Mouse (Mus musculus): ENCODE measurements at regions not wholly inside any gene's neighbourhood (a gene's known extent, or its start where the extent isn't known, plus 50 kb on each side); places are given as distances from the start of the nearest gene placed in this dataset.

DNA sequence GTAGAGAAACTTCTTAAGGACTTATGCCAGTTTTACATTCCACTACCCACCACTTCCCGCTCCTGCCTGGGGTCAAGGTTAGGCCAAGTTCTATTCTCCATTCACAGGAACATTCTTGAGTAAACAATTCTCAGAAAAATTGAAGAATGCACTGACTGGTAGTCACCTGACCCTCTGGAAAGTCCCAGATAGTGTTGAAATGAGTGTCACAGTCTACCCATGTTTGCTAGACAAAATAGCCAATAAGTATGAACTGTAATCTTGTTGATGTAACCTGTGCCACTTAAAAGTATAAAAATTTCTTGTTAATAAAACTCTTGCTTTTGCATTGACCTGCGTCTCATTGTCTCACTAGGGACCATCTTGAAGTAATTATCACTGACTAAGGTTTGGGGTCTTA is 1487.9 kb downstream of the Tbl1xr1 start:
- TF ChIP-seq FLI1 (IDR thresholded peaks at IDR 0.05; ENCODE audit: low read length) (no peak), GATA1 (IDR thresholded peaks at IDR 0.05; ENCODE audit: borderline replicate concordance, low read length) (no peak)
- no peaks in the 10 kb centered on the region for H3K27me3 ChIP-seq (replicated peaks)

DNA sequence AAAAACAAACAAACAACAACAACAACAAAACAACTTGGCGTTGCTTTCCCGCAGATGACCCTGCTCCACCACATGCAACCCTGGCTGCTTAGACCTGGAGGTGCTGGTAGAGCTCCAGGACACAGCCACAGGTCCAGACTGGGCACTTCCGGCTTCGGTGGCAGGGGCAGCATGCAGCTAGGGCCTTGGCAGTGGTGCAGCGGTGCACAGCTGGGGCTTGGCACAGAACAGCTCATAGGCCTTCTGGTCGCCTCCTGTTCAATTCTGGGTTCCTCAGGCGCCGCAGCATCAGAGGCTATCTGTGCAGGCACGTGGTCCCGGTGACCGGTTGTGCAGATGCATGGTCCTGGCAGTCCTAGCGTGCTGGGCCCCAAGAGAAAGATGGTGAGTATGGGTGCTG is 1492.4 kb downstream of the Tbl1xr1 start:
- TF ChIP-seq FLI1 (IDR thresholded peaks at IDR 0.05; ENCODE audit: low read length) (no peak), GATA1 (IDR thresholded peaks at IDR 0.05; ENCODE audit: borderline replicate concordance, low read length) (no peak)
- Histone ChIP-seq H3K4me1 (no peaks in the 10 kb centered on the region), H3K36me3 (replicated peaks; ENCODE audit: low read length) (no peaks in the 10 kb centered on the region), H3K4me3 (replicated peaks) (peak overlapping the region; percentile 60), H3K27me3 (replicated peaks) (no peaks in the 10 kb centered on the region), H3K9me3 (peaks cover 32% of the 10 kb centered on the region)

More for the DNA sequence above, 1487.9 kb downstream of the Tbl1xr1 start:
- Histone ChIP-seq H3K4me3 (replicated peaks) (no peak overlapping the region), H3K4me1 (no peaks in the 10 kb centered on the region), H3K9me3 (peaks cover 19% of the 10 kb centered on the region), H3K36me3 (replicated peaks; ENCODE audit: low read length) (no peaks in the 10 kb centered on the region)

DNA sequence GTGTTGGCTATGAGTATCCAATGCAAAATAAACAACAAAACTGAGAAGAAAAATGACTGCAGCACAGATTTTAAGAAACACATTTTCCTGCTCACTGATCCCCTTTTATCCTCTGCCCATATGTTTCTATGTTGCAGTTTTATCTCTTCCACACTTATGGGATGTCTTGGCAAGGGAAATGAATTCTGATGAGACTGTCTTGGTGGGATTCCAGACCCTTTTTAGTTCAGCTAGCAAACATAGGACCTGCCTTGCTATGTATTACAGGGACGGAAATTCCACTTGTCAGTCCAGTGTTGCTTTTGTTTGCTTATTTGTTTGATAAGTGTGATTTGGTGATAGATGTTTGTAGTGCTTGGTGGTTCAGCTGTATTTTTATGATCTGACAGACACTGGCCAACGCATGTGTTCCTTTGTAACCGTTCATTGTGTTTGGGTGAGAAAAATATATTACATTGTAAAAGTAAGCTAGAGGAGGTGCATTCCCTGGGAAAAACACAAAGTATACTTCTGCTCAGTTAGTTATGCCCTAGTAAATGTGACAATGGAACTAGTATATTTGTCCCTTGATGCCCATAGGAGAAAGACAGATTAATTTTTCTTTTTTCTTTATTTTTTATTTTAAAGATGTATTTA is 1516.2 kb downstream of the Tbl1xr1 start:
- Histone ChIP-seq H3K4me1 (no peaks in the 10 kb centered on the region), H3K9me3 (no peaks in the 10 kb centered on the region), H3K4me3 (replicated peaks) (no peak overlapping the region), H3K27me3 (replicated peaks) (no peaks in the 10 kb centered on the region), H3K36me3 (replicated peaks; ENCODE audit: low read length) (no peaks in the 10 kb centered on the region)
- TF ChIP-seq GATA1 (IDR thresholded peaks at IDR 0.05; ENCODE audit: borderline replicate concordance, low read length): no peak
- no peak for TF ChIP-seq FLI1 (IDR thresholded peaks at IDR 0.05; ENCODE audit: low read length)

DNA sequence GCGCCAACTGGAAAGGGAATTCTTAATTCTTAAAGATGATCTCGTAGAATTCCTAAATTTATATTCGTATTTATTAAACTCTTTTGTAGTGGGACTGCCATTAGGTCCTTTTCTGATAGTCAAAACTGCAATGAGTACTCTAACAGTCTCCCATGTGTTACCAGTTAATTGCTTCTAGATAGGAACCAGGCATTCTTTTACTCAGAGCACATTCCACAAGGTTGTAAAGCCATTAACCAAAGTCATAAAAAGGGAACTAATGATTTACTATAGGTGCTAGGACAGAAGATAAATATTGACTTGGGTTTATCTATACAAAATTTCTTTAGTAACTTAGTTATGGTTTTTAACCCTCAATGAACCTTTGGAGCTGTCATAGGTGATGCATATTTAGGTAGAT is 1525.0 kb downstream of the Tbl1xr1 start:
- H3K4me3 ChIP-seq (replicated peaks): no peak overlapping the region
- no peaks in the 10 kb centered on the region for H3K4me1 ChIP-seq
- no peaks in the 10 kb centered on the region for H3K36me3 ChIP-seq (replicated peaks; ENCODE audit: low read length)
- H3K27me3 ChIP-seq (replicated peaks): no peaks in the 10 kb centered on the region
- TF ChIP-seq GATA1 (IDR thresholded peaks at IDR 0.05; ENCODE audit: borderline replicate concordance, low read length): no peak
- TF ChIP-seq FLI1 (IDR thresholded peaks at IDR 0.05; ENCODE audit: low read length): no peak
- H3K9me3 ChIP-seq: no peaks in the 10 kb centered on the region

DNA sequence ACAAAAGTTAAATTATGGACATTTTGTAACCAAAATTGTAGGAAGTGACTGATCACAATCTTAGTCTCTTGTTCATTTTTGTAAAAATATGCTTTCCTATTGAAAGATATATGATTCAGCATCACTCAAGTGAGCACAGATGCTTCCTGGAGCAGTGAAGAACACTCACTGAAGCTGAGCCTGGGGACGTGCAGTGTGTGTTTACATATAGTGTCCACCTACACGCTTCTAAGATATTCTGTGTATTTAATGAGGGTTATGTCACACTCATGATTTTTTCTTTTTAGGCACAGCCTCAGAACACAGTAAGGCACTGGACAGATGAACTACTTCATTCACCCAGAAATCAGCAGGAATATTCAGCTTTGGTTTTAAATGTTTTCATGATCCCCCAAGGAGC is 1533.6 kb downstream of the Tbl1xr1 start:
- TF ChIP-seq GATA1 (IDR thresholded peaks at IDR 0.05; ENCODE audit: borderline replicate concordance, low read length) (no peak), FLI1 (IDR thresholded peaks at IDR 0.05; ENCODE audit: low read length) (no peak)
- no peaks in the 10 kb centered on the region for H3K4me1 ChIP-seq
- no peak overlapping the region for H3K4me3 ChIP-seq (replicated peaks)
- H3K27me3 ChIP-seq (replicated peaks): no peaks in the 10 kb centered on the region
- H3K36me3 ChIP-seq (replicated peaks; ENCODE audit: low read length): no peaks in the 10 kb centered on the region
- H3K9me3 ChIP-seq: no peaks in the 10 kb centered on the region

DNA sequence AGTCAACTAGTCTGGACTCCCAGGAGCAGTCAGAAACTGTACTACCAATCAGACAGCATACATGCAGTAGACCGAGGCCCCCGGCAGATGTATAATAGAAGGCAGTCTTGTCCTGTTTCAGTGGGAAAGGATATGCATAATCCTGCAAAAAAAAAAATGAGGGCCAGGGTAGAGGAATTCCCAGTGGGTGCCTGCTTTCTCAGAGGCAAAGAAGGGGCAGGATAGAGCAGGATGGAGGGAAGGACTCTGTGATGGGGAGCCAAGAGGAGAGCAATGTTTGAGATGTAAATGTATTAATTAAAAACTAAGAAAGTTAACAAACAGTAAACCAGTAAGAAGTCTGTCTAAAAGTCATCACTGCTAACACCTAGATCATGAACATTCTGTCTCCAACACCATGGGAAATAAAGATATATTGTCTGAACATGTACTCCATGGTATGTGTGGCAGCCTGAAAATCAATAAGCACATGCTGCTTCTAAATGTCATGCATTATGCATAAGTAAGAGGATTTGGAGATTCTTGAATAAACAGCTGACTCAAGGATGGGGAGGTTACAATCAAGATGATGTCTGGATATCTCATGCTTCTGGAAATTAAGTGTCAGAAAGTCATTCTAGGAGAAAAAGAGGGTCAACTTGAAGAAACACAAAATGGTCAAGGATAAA is 1485.3 kb downstream of the Naaladl2 start:
- Histone ChIP-seq H3K4me1 (no peaks in the 10 kb centered on the region), H3K27me3 (replicated peaks) (no peaks in the 10 kb centered on the region), H3K36me3 (replicated peaks; ENCODE audit: low read length) (no peaks in the 10 kb centered on the region), H3K9me3 (no peaks in the 10 kb centered on the region), H3K4me3 (replicated peaks) (no peak overlapping the region)
- no peak for TF ChIP-seq FLI1 (IDR thresholded peaks at IDR 0.05; ENCODE audit: low read length)
- no peak for TF ChIP-seq GATA1 (IDR thresholded peaks at IDR 0.05; ENCODE audit: borderline replicate concordance, low read length)

DNA sequence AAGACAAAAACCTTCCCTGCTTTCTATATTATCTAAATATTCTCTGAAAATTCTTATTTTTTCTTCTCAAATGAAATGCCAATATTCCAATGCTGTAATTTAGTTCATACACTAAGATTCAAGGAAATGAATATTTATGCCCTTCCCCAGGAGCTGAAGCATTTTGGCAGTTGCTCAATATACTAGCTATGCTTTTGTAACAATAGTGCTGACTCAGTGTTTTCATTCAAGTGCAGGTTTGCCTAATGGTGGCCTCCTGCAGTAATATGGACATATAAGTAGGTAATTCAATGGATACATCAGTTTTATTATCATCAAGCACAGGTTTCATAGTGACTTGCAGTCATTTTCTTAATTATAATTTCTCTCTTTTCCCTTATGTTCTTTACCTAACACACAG is 1437.3 kb downstream of the Naaladl2 start:
- no peaks in the 10 kb centered on the region for H3K9me3 ChIP-seq
- no peak for TF ChIP-seq FLI1 (IDR thresholded peaks at IDR 0.05; ENCODE audit: low read length)
- no peak for TF ChIP-seq GATA1 (IDR thresholded peaks at IDR 0.05; ENCODE audit: borderline replicate concordance, low read length)
- H3K27me3 ChIP-seq (replicated peaks): no peaks in the 10 kb centered on the region
- no peaks in the 10 kb centered on the region for H3K4me1 ChIP-seq
- H3K36me3 ChIP-seq (replicated peaks; ENCODE audit: low read length): no peaks in the 10 kb centered on the region
- H3K4me3 ChIP-seq (replicated peaks): no peak overlapping the region

All from megakaryocyte, embryonic 14.5 days (primary cell).